Mouse (Mus musculus) urinary bladder, adult 2 months (tissue): ENCODE measurements around the gene Fam24a. TPM values are rescaled to one million over a fixed set of nuclear protein-coding genes. Genes with fewer than 3 reads are reported as not detected.

Source experiments
- DNase-seq: peaks from one replicate; pipeline ENCODE4 v3.0.0; 2022; ENCODE audit warnings: low spot score
- polyA plus RNA-seq: library from polyadenylated mRNA; depleted of rRNA; stranded (reverse); fragments of >200 nt; gene quantifications from 2 replicates; pipeline ENCODE4 v1.2.3, GENCODE M21; 2012; rRNA removed

The Fam24a gene
- polyA plus RNA-seq: not detected in 2 replicates

DNA sequence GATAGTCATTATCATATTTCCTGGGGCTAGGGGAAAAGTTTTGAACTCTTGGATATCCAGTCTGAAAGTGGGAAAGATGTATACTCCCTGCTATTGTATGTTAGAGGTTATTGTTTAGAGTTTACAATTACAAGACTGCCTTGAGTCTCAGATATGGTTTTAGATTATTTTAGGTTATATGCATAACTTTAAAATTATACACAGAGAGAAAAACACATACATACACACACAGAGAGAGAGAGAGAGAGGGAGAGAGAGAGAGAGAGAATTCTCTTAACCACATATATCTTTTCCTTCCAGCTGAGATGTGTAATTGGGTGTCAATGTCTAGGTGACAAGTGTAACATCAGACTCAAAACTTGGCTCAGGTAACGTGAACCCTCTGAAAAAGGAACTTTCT lies at the start of gene Fam24a:
Gene Fam24a, plus strand, starts transcription at position 301 of the 400 bp plus-strand sequence.
- no peak for DNase-seq

DNA sequence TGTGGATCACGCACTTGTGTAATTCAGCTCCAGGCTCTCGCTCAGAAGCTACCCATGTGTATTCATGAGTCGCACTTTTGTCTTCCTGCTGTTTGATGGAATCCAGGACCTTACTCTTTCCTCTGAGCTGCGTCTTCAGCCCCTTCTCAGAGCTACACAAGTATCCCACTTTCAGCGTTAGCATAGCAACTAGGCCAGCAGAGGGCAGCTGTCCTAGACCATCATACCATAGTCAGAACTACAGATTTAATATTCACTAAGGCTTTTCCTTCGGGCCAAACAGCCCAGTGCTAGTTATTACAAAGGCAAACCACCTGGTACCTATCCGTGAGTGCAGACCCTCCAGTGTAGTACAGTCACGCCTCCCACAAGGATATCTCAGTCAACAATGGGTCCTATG lies 36.5 kb upstream of the Fam24a start:
- DNase-seq: no peak

DNA sequence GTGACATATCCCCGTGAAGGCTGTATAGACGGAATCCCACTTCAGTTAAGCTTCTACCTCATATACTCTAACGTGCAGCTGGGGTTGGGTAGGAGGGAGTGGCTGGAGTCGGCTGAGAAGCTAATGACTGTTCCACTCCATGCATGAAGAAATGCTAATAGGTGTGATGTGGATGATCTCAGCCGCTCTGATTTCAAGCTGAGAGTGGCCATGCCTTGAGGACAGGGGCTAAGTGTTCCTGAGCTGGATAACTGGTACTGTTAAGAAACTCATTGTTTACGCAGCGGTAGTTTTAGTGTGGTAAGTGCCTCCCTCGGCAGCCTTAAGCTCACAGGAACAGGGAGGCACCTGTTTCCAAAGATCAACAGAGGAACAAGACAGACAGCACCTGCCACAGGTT lies 30.3 kb upstream of the Fam24a start:
- no peak for DNase-seq

DNA sequence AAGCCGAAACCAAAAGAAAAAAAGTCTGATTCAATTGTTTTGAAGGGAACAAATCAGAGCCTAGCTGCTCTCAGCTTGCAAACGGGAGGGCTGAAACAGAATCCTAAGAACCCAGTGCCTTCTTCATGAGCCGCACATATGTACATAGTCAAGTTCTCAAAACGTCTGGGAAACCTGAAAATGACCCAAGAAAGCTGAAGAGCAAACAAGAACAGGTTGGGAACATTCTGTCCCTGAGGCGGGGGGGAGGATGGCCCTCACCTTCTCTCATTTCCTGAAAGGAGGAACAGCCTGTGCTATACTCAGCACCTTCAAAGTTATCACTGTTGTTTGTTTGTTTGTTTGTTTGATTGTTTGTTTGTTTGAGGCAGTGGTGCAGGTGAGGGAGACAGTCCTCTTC lies 26.9 kb upstream of the Fam24a start:
- no peak for DNase-seq

DNA sequence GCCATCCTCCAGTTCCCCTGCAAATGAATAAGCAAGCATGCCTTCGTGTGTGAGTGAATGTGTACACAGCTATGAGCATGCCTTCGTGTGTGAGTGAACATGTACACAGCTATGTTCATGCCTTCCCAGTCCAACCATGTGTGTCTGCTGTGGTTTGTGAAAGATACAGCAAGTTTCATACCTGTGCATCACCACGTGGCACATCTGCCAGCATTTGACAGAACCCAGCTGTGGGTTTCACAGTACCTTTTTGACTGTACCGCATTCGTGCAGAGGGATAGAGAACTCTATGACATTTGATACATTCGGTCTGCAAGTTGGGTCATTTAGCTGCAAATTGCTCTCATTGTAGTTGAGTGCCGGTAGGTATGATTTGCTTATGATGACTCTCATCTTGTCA lies 19.2 kb upstream of the Fam24a start:
- no peak for DNase-seq

DNA sequence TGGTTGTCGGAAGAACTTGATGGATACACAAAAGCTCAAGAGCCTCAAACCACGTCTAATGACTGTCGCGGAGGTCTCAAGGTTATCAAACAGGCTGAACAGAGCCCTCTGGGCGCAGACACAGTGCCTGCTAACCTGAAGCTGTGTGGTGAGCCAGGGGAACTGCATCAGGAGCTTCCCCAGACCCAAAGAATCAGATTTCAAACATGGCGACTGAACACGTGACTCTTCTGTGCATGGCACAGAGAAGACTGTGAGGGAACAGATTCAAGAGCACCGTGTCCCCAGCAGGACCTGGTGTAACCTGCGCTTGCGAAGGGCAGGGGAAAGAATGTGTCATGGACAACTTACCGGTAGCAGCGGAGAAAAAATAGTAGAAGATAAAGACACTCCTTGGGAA lies 16.1 kb upstream of the Fam24a start:
- DNase-seq: no peak

DNA sequence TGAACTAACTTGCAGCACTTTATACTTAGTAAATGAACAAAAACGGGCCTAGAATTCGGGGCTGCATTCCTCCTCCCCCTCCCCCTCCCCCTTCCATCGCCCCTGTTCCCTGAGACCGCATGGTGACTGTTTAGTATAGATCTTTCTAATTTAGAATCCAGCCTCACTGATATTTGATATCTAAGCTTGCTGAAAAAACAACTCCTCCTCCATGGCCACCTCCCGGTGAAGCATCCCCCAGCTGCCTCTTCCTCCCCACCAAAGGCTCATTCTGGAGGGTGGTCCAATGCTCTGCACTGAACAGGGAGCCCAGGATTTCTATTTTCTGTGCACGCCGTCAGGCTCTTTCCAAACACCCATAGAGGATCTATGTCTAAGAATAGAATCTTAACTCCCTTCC lies 15.3 kb upstream of the Fam24a start:
- DNase-seq: no peak

DNA sequence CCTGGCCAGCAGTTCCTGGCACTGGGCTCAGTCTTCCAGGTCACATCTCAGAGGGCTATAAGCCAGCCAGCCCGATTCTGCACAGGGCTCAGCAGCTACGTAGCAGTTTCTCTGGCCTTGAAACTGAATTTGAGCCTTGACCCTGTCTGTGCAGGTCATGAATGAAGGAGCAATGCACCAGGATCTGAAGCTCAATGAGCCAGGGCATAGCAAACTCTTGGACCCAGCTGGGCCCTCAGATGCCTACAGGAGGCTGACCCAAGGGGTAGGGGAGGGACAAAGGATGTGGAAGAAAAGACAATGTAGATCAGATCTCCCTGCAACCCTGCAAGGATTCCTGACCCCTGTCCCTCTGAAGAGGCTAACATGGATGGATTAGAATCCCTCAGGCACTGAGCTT lies 11.5 kb upstream of the Fam24a start, which contains the start of gene Cuzd1:
Gene Cuzd1, minus strand, starts transcription at position 101 of the 400 bp plus-strand sequence.
- no peak for DNase-seq

DNA sequence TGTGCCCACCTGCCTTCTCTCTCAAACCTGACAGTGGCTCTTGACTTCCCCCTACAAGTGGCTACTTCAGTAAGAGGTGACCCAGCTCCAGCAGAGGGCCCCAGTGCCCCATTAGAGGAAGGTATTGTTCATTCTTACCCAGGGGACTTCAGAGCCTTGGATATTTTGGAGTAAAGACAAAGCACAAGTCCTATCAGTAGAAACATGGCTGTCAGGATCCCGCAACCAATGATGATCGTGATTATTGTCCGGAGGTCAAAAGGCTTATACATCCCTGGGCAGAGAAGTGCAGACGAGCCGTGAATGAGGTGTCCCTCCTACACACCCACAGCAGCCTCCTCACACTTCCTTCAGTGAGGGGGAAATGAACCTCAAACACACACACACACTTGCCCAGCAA lies 6.6 kb upstream of the Fam24a start:
- no peak for DNase-seq

DNA sequence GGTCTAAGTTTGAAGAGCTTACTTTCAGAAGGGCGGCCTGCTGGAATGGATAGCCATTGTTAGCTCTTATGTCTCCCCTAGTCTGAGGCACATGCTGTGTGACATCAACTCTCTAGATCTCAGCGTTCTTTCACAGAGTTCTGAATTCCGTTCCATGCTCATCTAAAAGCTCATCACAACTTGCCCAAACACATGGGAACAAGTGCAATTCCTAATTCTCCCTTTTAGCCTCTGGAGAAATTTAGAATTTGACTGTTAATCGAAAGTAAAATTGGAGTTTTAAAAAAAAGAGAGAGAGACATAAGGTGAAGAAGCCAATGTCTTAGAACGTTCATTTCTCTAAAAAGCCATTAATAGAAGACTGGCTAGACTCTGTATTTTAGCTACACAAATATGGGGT lies 4.2 kb upstream of the Fam24a start, which contains the start of gene Fam24b:
Gene Fam24b, minus strand, starts transcription at position 101 of the 400 bp plus-strand sequence.
- DNase-seq: no peak

DNA sequence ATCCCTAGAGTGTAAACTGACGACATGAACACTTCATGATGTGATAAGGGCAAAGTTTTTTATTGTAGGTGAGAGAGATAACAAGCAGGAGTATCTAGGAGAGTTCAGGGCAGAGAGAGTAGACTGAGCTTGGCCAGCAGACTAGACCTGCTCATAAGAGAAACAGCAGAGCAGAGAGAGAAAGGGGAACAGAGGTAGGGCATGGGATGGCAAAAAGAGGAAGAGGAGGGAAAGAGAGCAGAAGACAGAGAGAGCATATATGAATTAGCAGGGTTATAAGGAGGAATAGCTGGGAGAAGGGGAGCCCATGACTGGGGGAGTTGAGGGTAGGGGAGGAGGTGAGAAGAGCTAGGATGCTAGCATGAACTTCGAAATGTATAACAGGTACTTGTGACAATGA lies 2.0 kb upstream of the Fam24a start:
- no peak for DNase-seq

DNA sequence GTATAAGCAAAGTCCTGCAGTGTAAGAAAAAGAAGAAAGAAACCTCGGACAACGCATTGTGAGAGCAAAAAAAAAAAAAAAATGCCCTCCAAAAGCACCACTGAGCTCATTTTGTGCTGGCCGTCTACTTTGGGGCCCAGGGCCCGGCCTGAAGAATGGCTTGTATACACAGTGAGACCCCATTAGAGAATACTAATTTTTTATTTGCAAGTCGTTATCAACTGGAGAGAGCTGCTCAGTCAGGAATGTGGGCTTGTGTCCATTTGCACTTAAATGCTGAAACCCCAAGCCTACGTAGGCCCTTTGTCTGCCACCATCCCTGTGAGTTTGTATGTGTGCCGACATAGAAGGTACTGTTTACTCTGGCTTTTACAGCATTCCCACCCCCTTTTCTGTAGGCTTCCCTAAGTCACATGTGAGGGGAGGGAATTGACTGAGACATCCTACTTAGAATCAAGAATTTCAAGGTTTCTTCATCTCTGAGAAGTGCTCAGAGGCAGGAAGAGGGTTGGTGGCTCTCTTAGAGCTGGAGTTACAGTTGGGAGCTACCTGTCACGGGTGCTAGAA lies 3.9 kb downstream of the Fam24a start:
- no peak for DNase-seq

DNA sequence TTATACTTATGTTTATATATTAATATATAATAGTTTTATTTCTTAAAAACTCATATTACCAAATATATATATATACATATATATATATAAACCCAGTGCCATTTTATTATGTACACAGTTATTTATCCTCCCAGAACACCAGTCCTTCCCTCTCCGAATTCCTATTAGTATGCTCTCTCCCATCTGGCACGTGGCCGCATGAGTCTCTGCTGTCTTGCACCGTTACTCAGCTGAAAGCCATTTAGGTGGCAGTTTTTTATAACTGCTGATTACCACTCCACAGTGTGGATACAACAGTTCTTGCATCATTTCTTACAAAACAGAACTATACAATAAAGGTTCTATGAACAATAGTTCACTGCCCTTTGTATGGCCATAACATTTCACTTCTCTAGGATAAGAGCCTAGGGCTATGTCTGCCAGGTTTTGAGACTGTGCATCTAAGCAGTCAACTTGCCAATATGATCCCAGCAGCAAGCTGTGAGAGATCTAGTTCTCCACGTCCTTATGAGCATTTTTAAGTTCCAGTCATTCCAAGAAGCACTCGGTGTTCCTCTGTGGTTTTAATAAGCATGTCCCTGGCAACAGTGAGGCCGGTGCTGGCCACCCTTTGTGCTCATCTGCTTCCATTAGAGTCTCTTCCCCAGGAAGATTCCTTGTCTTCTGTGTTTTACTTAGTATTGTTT lies 12.3 kb downstream of the Fam24a start:
- no peak for DNase-seq

DNA sequence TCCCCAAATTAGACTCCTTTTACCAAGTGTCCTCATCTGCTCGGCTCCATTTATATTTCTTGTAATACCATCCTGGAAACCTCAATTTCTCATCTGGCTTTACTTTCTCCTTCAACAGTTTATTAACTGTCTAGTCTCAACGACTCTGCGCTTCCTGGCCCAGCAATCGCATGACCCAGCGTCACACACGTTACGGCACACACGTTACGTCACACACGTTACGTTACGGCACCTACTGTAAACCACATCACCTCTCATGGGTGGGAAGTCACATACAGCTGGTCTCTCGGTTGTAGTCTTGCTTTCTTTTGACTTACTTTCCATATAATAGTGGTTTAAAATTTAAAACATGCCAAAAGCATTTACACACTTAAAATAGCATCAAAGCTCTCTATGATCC lies 22.4 kb downstream of the Fam24a start:
- DNase-seq: no peak

DNA sequence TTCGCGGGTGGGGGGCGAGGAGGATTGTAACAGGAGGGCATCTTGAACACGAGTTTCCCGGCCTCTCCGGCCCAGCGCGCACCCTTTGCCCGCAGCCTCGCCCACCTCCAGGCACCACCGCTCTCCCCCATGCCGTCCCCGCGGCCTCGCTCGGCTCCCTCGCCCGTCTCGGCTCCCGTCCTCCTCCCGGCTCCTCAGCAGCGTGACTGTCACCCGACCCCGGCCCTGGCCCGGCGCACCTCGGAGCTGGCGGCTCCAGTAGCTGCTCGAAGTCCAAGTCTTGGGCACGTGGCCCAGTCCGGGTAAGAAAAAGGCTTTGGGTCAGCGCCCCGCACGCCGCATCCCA lies 28.6 kb downstream of the Fam24a start:
- no peak for DNase-seq

DNA sequence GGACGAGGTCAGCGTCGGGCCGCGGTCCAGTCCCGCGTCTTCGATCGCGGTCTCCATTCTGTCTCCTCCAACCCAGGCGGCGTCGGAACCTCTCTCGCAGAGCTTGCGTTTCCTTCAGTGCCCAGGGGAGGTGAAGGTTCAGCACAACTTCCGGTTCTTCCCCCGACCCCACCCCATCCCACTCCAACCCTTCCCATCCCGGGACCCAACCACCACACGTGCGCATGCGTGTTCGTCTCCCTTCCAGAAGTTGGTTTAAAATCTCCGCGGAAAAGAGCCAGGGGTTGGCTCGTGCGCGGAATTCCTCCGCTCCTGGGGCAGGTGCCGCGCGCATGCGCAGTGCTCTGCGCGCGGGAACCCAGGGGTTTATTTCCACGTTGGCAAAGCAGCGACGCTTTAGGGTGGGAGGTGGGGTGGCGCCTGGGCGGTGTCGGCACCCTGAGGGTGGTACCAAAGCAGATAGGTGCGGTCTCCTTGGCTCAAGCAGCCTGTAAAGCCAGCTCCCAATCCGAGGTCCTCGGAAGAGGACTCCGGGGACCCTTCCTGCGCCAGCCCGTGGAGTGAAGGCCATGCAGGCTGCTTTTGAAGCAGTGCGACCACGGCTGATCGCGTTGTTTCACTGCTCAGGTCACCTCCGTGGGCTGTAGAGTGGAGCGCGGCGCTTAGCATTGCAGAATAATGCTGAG lies 29.1 kb downstream of the Fam24a start, which contains the start of gene 2310057M21Rik:
Gene 2310057M21Rik, minus strand, starts transcription at position 145 of the 686 bp plus-strand sequence.
- DNase-seq: peak; percentile 86

DNA sequence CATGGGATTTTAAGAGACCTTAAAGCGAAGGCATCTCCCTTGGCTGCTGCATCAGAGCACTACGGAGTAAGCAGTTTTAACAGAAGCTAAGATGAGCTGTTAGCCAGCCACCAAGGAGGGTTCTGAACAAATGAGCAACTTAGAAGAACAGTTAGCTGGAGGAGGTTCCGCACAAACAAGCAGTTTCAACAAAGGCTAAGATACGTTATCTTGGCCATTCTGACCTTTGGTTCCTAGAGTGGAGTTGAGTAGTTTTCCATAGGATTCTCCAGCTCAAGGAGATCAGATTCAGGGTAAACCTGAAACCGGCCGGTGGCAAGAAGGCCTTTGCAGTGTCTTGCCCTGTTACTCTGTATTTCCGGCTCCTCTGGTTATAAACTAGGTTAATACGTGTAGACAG lies 30.5 kb downstream of the Fam24a start:
- no peak for DNase-seq

DNA sequence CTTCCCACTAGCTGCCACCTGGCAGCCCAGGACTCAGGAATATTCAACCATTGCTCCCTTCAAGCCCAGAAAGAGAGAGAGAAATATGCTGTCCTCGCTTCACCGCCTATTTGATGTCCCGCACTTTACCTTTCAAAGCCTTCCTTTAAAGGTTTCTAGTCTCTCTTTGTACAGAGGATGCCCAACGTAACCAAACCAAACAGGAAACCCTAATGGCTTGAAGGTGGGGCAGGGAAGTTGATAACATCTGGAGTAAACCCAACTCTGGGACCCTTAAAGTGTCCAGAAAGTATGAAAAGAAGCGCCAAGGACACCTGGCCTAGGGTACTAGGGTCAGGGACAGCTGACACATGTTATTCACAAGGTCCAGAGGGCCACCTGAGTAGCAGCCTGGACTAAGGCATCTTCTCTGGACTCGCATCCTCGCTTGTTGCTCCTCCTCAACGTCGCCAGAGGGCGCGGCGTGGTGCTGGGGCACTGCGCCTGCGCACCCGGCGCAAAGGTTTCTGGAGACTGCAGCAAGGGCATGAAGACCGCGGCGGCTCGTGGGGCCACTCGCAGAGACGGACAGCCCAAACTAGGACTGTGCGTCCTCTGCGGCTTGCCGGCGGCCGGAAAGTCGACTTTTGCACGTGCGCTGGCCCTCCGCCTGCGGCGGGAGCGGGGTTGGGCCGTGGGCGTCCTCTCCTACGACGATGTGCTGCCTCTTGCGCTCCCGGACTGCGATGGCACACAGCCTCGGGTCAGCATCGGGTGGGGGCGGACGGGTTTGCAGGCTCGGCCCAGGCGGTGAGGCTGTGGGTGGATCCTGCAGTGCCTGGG lies 37.2 kb downstream of the Fam24a start, which contains the start of gene Pstk:
Gene Pstk, plus strand, starts transcription at position 494 of the 822 bp plus-strand sequence.
- DNase-seq: peak; percentile 86

DNA sequence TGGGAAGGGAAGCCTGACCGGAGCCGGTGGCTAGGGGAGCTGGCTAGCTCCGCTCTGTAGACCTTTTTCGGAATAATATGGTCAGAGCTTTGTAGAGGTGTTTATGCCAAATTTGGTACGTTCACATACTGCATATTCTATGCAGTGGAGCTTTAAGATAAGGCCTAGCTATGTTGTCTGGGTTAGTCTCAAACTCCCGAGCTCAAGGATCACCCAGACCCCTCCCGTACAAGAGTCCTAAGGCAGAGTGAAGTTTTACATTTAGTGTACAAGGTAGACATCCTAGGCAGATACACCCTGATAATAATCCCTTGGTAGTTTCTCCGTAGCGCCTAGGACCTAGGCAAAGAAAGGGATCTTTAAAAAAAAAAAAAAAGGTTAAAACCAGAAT lies 37.8 kb downstream of the Fam24a start:
- DNase-seq: no peak

DNA sequence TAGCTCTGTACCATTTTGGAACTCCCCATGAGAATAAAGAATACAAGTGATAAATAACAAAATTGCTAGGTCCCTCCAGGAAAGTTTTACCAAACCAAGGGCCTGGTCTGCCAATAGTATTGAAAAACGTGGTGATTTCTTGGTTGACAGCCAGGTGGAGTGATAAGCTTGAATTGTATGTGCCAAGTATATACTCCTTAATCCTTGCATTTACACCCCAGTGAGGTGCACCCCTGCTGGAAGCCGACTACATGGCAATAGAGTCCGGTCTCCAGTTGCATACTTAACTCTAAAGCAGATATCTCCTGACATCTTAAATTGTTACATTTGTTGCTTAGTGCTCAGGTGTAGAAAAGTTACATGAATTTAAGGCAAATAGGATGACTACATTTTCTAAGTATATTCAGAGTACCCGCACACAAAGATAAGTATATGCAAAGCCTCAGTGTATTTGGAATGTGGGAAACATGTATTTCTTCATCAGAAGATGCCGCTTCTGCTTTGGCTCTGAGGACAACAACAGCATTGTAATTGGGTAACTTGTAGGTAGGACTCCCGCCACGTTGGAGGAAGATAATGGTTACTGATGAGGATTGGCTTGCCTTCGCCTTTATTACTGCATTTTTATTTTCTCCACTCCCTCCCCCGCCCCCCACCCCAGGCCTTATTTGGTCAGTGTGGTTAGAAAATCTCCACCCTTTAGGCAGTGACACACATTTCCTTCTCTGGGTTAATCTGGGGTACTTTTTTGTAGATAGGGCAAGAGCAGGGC lies 38.4 kb downstream of the Fam24a start:
- no peak for DNase-seq
